Mouse (Mus musculus) intestine, postnatal 0 days (tissue): ENCODE results near the gene Rilpl1. TPM values are rescaled to one million over a fixed set of nuclear protein-coding genes. Genes with fewer than 3 reads are reported as not detected.

Experiments used
- ATAC-seq: fragments of 200-750 bp; cut with Nextera tagmentation; 2 replicates; pipeline ENCODE4 v1.8.0; 2017; ENCODE audit warnings: mild to moderate bottlenecking, moderate TSS enrichment, moderate library complexity
- H3K27ac ChIP-seq: fragments of 300-500 bp; sonication (generic); 2 replicates; pipeline ENCODE4 v1.5.1; 2014; ENCODE audit warnings: mild to moderate bottlenecking, low read depth, low read length, moderate library complexity
- H3K27me3 ChIP-seq: fragments of 300-500 bp; sonication (generic); replicated peaks from 2 replicates; pipeline ENCODE4 v1.6.1; 2014; ENCODE audit warnings: low read length, mixed read lengths; ENCODE audit not compliant: control insufficient read depth, insufficient read depth
- H3K36me3 ChIP-seq: fragments of 300-500 bp; sonication (generic); 2 replicates; pipeline ENCODE4 v1.6.1; 2014; ENCODE audit warnings: mild to moderate bottlenecking, moderate library complexity; ENCODE audit not compliant: control insufficient read depth, insufficient read depth
- H3K4me1 ChIP-seq: fragments of 300-500 bp; sonication (generic); replicated peaks from 2 replicates; pipeline ENCODE4 v1.6.1; 2014; ENCODE audit warnings: antibody characterized with exemption, low read length, mixed read lengths; ENCODE audit not compliant: control insufficient read depth, insufficient read depth
- H3K4me2 ChIP-seq: fragments of 300-500 bp; sonication (generic); replicated peaks from 2 replicates; pipeline ENCODE4 v1.6.1; 2014; ENCODE audit warnings: low read depth, mild to moderate bottlenecking, moderate library complexity
- H3K4me3 ChIP-seq: fragments of 300-500 bp; sonication (generic); 2 replicates; pipeline ENCODE4 v1.5.1; 2014; ENCODE audit warnings: low read depth, low read length
- H3K9ac ChIP-seq: fragments of 300-500 bp; sonication (generic); 2 replicates; pipeline ENCODE4 v1.6.1; 2014; ENCODE audit warnings: mild to moderate bottlenecking, low read depth, low read length
- H3K9me3 ChIP-seq: fragments of 300-500 bp; sonication (generic); 2 replicates; pipeline ENCODE4 v1.6.1; 2016; ENCODE audit warnings: mixed run types; ENCODE audit not compliant: control insufficient read depth
- CTCF ChIP-seq: sonication (generic); IDR thresholded peaks from 2 replicates; pipeline ENCODE4 v1.5.1; 2016; ENCODE audit warnings: low read depth, mild to moderate bottlenecking, control low read depth, antibody characterized with exemption, moderate library complexity
- WGBS: fragments of 180-500 bp; shearing (Covaris S2); extraction: QIAGEN DNeasy Blood & Tissue Kit; methylation state at CpG from one replicate; pipeline ENCODE4 v1.1.7; 2014; 5-methylcytosine and 5-hydroxymethylcytosine counted together
- polyA plus RNA-seq: library from polyadenylated mRNA; unstranded; fragments of >200 nt; fragmentation: Nextera tagmentation; extraction: Ambion mirVana; gene quantifications from 2 replicates; pipeline ENCODE4 v1.2.1, GENCODE M21; 2015

The Rilpl1 gene
- polyA plus RNA-seq, 1 experiment from 2014 or later, result 6.6 TPM

- Histone ChIP-seq H3K27ac (peak overlapping the region; percentile 68), H3K9me3 (no peaks in the 10 kb centered on the region), H3K4me1 (no peaks in the 10 kb centered on the region), H3K36me3 (no peaks in the 10 kb centered on the region), H3K4me3 (peak overlapping the region; percentile 80), H3K9ac (peak overlapping the region; percentile 65), H3K27me3 (no peaks in the 10 kb centered on the region; the same call in 1 of the 2 replicates), H3K4me2 (peak overlapping the region; percentile 92)
- ATAC-seq, result no peak
- no peak for TF ChIP-seq CTCF
- WGBS, result 18% methylated on average over 14 of the region's 14 CpGs
Measured at GRCm38 (mm10) chr5:124531583-124531930, 366 bp upstream of the Rilpl1 start.

DNA sequence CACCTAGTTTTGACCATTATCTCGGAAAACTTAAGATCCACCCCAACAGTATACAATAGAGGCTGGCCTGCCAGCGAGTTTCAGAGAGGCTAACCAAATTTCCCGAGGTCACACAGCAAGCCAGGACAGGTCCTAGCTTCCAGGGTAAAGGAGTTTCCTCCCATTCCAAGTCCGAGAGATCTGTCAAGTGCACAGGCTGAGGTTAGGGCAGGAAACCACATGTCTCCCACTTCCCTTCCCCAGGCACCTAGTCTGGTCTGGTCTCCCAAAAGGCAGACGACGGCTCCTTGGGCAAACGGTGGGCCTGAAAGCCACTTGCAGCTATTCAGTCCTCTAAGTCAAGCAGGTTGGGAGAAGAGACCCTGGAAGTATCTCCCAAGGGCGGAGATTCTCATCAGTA lies 1.5 kb downstream of the Rilpl1 start:
- Histone ChIP-seq H3K9ac (no peak overlapping the region), H3K4me3 (peak overlapping the region; percentile 80), H3K9me3 (no peaks in the 10 kb centered on the region), H3K27ac (no peak overlapping the region; the same call in 1 of the 2 replicates), H3K4me1 (no peaks in the 10 kb centered on the region), H3K27me3 (no peaks in the 10 kb centered on the region; the same call in 1 of the 2 replicates), H3K36me3 (no peaks in the 10 kb centered on the region), H3K4me2 (peak overlapping the region; percentile 92)
- no peak for TF ChIP-seq CTCF
- ATAC-seq, result no peak
- 58% methylated on average over 8 of the region's 8 CpGs for WGBS

GRCm38 (mm10) chr5:124529191-124529651 lies 2.0 kb downstream of the Rilpl1 start:
- WGBS, result 38% methylated on average over 8 of the region's 8 CpGs
- no peak for TF ChIP-seq CTCF
- ATAC-seq, result no peak

DNA sequence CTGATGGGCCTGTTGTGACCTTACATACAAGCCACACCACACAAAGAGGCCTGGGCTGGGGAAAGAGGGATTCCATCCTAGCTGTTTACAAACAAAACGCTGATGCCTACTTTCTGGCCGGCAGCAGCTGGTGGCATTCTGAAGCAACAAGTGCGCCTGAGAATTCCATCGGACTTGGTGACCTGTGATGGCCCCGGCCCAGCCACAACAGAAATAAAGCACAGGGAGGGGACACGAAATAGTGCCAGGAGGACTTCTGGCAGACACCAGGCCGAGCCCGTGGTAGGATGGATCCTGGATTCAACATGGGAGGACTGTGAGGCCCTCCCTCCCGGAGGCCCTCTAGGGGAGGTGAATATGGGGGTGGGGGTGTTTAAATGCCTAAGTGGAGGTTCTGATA lies 2.4 kb downstream of the Rilpl1 start:
- Histone ChIP-seq H3K27ac (0 out of 2 replicates have a peak overlapping the region, but pooled peaks have one; percentile 57), H3K4me3 (peak overlapping the region; percentile 80), H3K9ac (0 out of 2 replicates have a peak overlapping the region, but pooled peaks have one; percentile 11), H3K36me3 (no peaks in the 10 kb centered on the region), H3K4me2 (peak overlapping the region; percentile 92), H3K4me1 (no peaks in the 10 kb centered on the region), H3K27me3 (no peaks in the 10 kb centered on the region; the same call in 1 of the 2 replicates), H3K9me3 (no peaks in the 10 kb centered on the region)
- ATAC-seq, result no peak
- WGBS, result 43% methylated on average over 9 of the region's 9 CpGs
- no peak for TF ChIP-seq CTCF

More at GRCm38 (mm10) chr5:124529191-124529651, 2.0 kb downstream of the Rilpl1 start:
- 0 out of 2 replicates have a peak overlapping the region, but pooled peaks have one; percentile 11 for H3K9ac ChIP-seq
- no peaks in the 10 kb centered on the region for H3K36me3 ChIP-seq
- peak overlapping the region; percentile 57; the same call in 1 of the 2 replicates for H3K27ac ChIP-seq
- no peaks in the 10 kb centered on the region; the same call in 1 of the 2 replicates for H3K27me3 ChIP-seq
- peak overlapping the region; percentile 80 for H3K4me3 ChIP-seq
- no peaks in the 10 kb centered on the region for H3K4me1 ChIP-seq
- H3K9me3 ChIP-seq, result no peaks in the 10 kb centered on the region
- H3K4me2 ChIP-seq, result peak overlapping the region; percentile 92

DNA sequence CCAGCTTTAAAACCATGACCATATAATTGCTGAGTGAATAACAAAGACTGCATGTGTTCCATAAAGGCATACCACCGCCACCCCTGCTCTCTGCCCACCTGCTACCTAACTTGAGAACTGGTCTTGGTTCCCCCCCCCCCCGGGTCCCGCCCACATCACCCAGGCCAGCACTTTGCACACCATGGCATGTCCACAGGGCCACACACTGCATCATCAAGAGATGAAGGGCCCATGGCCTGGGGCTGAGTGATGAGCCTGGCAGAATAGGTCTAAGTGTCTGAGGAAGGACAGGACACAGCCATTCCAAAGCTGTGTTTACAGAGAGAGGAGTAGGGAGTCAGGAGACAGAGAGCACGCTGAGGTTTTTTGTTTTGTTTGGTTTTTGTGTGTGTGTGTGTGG lies 2.8 kb downstream of the Rilpl1 start:
- no peaks in the 10 kb centered on the region for H3K36me3 ChIP-seq
- 64% methylated on average over 4 of the region's 4 CpGs for WGBS
- no peak for TF ChIP-seq CTCF
- H3K4me2 ChIP-seq, result peak overlapping the region; percentile 92
- H3K4me1 ChIP-seq, result no peaks in the 10 kb centered on the region
- no peak overlapping the region for H3K9ac ChIP-seq
- no peak overlapping the region for H3K27ac ChIP-seq
- H3K4me3 ChIP-seq, result peak overlapping the region; percentile 80; the same call in 1 of the 2 replicates
- no peaks in the 10 kb centered on the region; the same call in 1 of the 2 replicates for H3K27me3 ChIP-seq
- H3K9me3 ChIP-seq, result no peaks in the 10 kb centered on the region
- ATAC-seq, result no peak

DNA sequence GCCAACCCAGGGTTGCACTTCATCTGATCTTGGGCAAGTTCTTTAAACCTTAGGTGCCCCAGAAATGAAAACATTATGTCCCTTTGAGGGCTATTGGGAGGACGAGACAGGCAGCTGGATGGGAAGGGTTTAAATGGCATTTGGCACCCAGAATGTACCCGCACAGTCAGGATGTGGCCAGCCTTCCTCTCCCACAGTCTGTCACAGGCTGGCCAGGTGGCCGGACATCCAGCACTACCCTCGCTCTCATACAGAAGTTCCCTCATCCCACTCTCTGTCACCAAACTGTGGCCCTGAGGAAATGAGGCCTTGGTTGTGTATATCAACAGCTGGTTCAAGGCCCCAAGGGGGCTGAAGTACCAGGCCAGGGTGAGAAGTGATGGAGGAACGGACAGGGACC lies 6.2 kb downstream of the Rilpl1 start:
- WGBS, result 86% methylated on average over 5 of the region's 5 CpGs
- Histone ChIP-seq H3K36me3 (0 out of 2 replicates have a peak, but pooled peaks cover 4% of the 10 kb centered on the region), H3K4me1 (no peaks in the 10 kb centered on the region), H3K4me2 (no peak overlapping the region), H3K27ac (no peak overlapping the region), H3K4me3 (no peak overlapping the region), H3K9ac (no peak overlapping the region), H3K27me3 (no peaks in the 10 kb centered on the region), H3K9me3 (no peaks in the 10 kb centered on the region)
- TF ChIP-seq CTCF, result no peak
- ATAC-seq, result no peak

- no peaks in the 10 kb centered on the region for H3K4me1 ChIP-seq
- no peak overlapping the region for H3K4me3 ChIP-seq
- H3K27ac ChIP-seq, result no peak overlapping the region
- H3K27me3 ChIP-seq, result no peaks in the 10 kb centered on the region
- peak; percentile 52 for TF ChIP-seq CTCF
- no peak overlapping the region for H3K4me2 ChIP-seq
- 95% methylated on average over 8 of the region's 8 CpGs for WGBS
- H3K36me3 ChIP-seq, result 0 out of 2 replicates have a peak, but pooled peaks cover 4% of the 10 kb centered on the region
- no peaks in the 10 kb centered on the region for H3K9me3 ChIP-seq
- no peak overlapping the region for H3K9ac ChIP-seq
- no peak for ATAC-seq
Measured at GRCm38 (mm10) chr5:124523032-124523431, 8.2 kb downstream of the Rilpl1 start.
